Mouse (Mus musculus) forebrain, embryonic 13.5 days (tissue): Measurements from ENCODE around the gene Pold1. TPM values are rescaled to one million over a fixed set of nuclear protein-coding genes. Genes with fewer than 3 reads are reported as not detected.
A peak's percentile ranks its signal among the peaks of the same experiment; 100 is the strongest.

Experiments
- ATAC-seq: fragments of 200-750 bp; cut with Nextera tagmentation; 2 replicates; pipeline ENCODE4 v1.8.0; 2017
- H3K27ac ChIP-seq: fragments of 300-500 bp; sonication (generic); 2 replicates; pipeline ENCODE4 v1.5.1; 2015; ENCODE audit warnings: inconsistent platforms, mild to moderate bottlenecking, moderate library complexity
- H3K27me3 ChIP-seq: fragments of 300-500 bp; sonication (generic); 2 replicates; pipeline ENCODE4 v1.6.1; 2015; ENCODE audit warnings: mild to moderate bottlenecking, inconsistent platforms
- H3K36me3 ChIP-seq: fragments of 300-500 bp; sonication (generic); 2 replicates; pipeline ENCODE4 v1.6.1; 2015; ENCODE audit warnings: mild to moderate bottlenecking, inconsistent platforms; ENCODE audit not compliant: poor library complexity, severe bottlenecking
- H3K4me1 ChIP-seq: fragments of 300-500 bp; sonication (generic); 2 replicates; pipeline ENCODE4 v1.6.1; 2015; ENCODE audit warnings: inconsistent platforms
- H3K4me2 ChIP-seq: fragments of 300-500 bp; sonication (generic); 2 replicates; pipeline ENCODE4 v1.6.1; 2015; ENCODE audit warnings: inconsistent platforms, mild to moderate bottlenecking, moderate library complexity
- H3K4me3 ChIP-seq: fragments of 300-500 bp; sonication (generic); 2 replicates; pipeline ENCODE4 v1.5.1; 2015; ENCODE audit warnings: mild to moderate bottlenecking, inconsistent platforms
- H3K9ac ChIP-seq: fragments of 300-500 bp; sonication (generic); 2 replicates; pipeline ENCODE4 v1.6.1; 2015; ENCODE audit warnings: mild to moderate bottlenecking, inconsistent platforms
- H3K9me3 ChIP-seq: fragments of 300-500 bp; sonication (generic); replicated peaks from 2 replicates; pipeline ENCODE4 v1.6.1; 2016; ENCODE audit warnings: inconsistent platforms
- WGBS: fragments of 180-500 bp; shearing (Covaris S2); methylation state at CpG from one replicate; pipeline ENCODE4 v1.1.7; 2015; 5-methylcytosine and 5-hydroxymethylcytosine counted together
- polyA plus RNA-seq: library from polyadenylated mRNA; unstranded; fragments of >200 nt; fragmentation: Nextera tagmentation; extraction: Ambion mirVana; gene quantifications from 2 replicates; pipeline ENCODE4 v1.2.1, GENCODE M21; 2015

Gene Pold1
- polyA plus RNA-seq, 1 experiment from 2014 or later = 77.8 TPM

- Histone ChIP-seq H3K27me3 (peaks cover 57% of the 10 kb centered on the region), H3K9ac (no peak overlapping the region), H3K27ac (peak overlapping the region; percentile 57; the same call in 1 of the 2 replicates), H3K4me2 (peak overlapping the region; percentile 99), H3K4me1 (peaks cover 73% of the 10 kb centered on the region), H3K9me3 (no peaks in the 10 kb centered on the region), H3K36me3 (no peaks in the 10 kb centered on the region), H3K4me3 (peak overlapping the region; percentile 62)
- no peak; the same call in 1 of the 2 replicates for ATAC-seq
- WGBS = 1% methylated on average over 13 of the region's 13 CpGs
Observed at GRCm38 (mm10) chr7:44589946-44590345, 41.3 kb upstream of the Pold1 start.

- WGBS = 0% methylated on average over 30 of the region's 33 CpGs
Observed at GRCm38 (mm10) chr7:44589149-44589548, 40.5 kb upstream of the Pold1 start.

GRCm38 (mm10) chr7:44588338-44588737 lies 39.7 kb upstream of the Pold1 start:
- H3K4me2 ChIP-seq = peak overlapping the region; percentile 99
- H3K27me3 ChIP-seq = peaks cover 53% of the 10 kb centered on the region
- H3K9ac ChIP-seq = peak overlapping the region; percentile 68
- H3K4me3 ChIP-seq = peak overlapping the region; percentile 62
- H3K27ac ChIP-seq = no peak overlapping the region
- ATAC-seq = no peak
- H3K4me1 ChIP-seq = peaks cover 57% of the 10 kb centered on the region
- 7% methylated on average over 12 of the region's 12 CpGs for WGBS
- H3K36me3 ChIP-seq = no peaks in the 10 kb centered on the region
- no peaks in the 10 kb centered on the region for H3K9me3 ChIP-seq

More at GRCm38 (mm10) chr7:44589149-44589548, 40.5 kb upstream of the Pold1 start:
- H3K9ac ChIP-seq = peak overlapping the region; percentile 68
- H3K4me1 ChIP-seq = peaks cover 65% of the 10 kb centered on the region
- peaks cover 57% of the 10 kb centered on the region for H3K27me3 ChIP-seq
- no peaks in the 10 kb centered on the region for H3K36me3 ChIP-seq
- H3K27ac ChIP-seq = no peak overlapping the region
- 0 out of 2 replicates have a peak, but pooled peaks have one; percentile 13 for ATAC-seq
- peak overlapping the region; percentile 99 for H3K4me2 ChIP-seq
- H3K9me3 ChIP-seq = no peaks in the 10 kb centered on the region
- peak overlapping the region; percentile 62 for H3K4me3 ChIP-seq

GRCm38 (mm10) chr7:44587676-44588075 lies 39.0 kb upstream of the Pold1 start:
- H3K9me3 ChIP-seq = no peaks in the 10 kb centered on the region
- H3K4me3 ChIP-seq = peak overlapping the region; percentile 62
- H3K4me2 ChIP-seq = peak overlapping the region; percentile 99
- no peak overlapping the region for H3K27ac ChIP-seq
- peak overlapping the region; percentile 51; the same call in 1 of the 2 replicates for H3K9ac ChIP-seq
- H3K4me1 ChIP-seq = peaks cover 51% of the 10 kb centered on the region
- H3K27me3 ChIP-seq = peaks cover 47% of the 10 kb centered on the region
- no peaks in the 10 kb centered on the region for H3K36me3 ChIP-seq
- ATAC-seq = no peak
- 39% methylated on average over 6 of the region's 6 CpGs for WGBS

GRCm38 (mm10) chr7:44586930-44587329 lies 38.3 kb upstream of the Pold1 start:
- peak overlapping the region; percentile 51 for H3K9ac ChIP-seq
- peaks cover 44% of the 10 kb centered on the region for H3K4me1 ChIP-seq
- WGBS = 0% methylated on average over 18 of the region's 18 CpGs
- peak overlapping the region; percentile 99 for H3K4me2 ChIP-seq
- H3K4me3 ChIP-seq = peak overlapping the region; percentile 44
- H3K36me3 ChIP-seq = no peaks in the 10 kb centered on the region
- no peak overlapping the region for H3K27ac ChIP-seq
- H3K9me3 ChIP-seq = no peaks in the 10 kb centered on the region
- peaks cover 39% of the 10 kb centered on the region for H3K27me3 ChIP-seq
- peak; percentile 61 for ATAC-seq

- 8% methylated on average over 19 of the region's 19 CpGs for WGBS
- no peaks in the 10 kb centered on the region for H3K9me3 ChIP-seq
- peak overlapping the region; percentile 51 for H3K9ac ChIP-seq
- H3K27me3 ChIP-seq = peaks cover 35% of the 10 kb centered on the region
- no peak for ATAC-seq
- H3K27ac ChIP-seq = no peak overlapping the region
- no peaks in the 10 kb centered on the region for H3K36me3 ChIP-seq
- peak overlapping the region; percentile 99 for H3K4me2 ChIP-seq
- H3K4me3 ChIP-seq = peak overlapping the region; percentile 44
- H3K4me1 ChIP-seq = peaks cover 40% of the 10 kb centered on the region
Observed at GRCm38 (mm10) chr7:44586518-44586917, 37.9 kb upstream of the Pold1 start.

- Histone ChIP-seq H3K36me3 (no peaks in the 10 kb centered on the region), H3K9ac (no peak overlapping the region), H3K4me1 (peaks cover 34% of the 10 kb centered on the region), H3K4me2 (no peak overlapping the region), H3K27me3 (peaks cover 31% of the 10 kb centered on the region), H3K4me3 (no peak overlapping the region), H3K9me3 (no peaks in the 10 kb centered on the region), H3K27ac (no peak overlapping the region)
- ATAC-seq = no peak
- WGBS = 91% methylated on average over 6 of the region's 6 CpGs
Observed at GRCm38 (mm10) chr7:44585606-44586005, 37.0 kb upstream of the Pold1 start.

GRCm38 (mm10) chr7:44584921-44585320 lies 36.3 kb upstream of the Pold1 start:
- no peak overlapping the region for H3K4me2 ChIP-seq
- no peaks in the 10 kb centered on the region for H3K36me3 ChIP-seq
- H3K27me3 ChIP-seq = peaks cover 29% of the 10 kb centered on the region
- H3K9ac ChIP-seq = no peak overlapping the region
- ATAC-seq = no peak
- peaks cover 29% of the 10 kb centered on the region for H3K4me1 ChIP-seq
- WGBS = 93% methylated on average over 6 of the region's 6 CpGs
- H3K4me3 ChIP-seq = no peak overlapping the region
- H3K9me3 ChIP-seq = no peaks in the 10 kb centered on the region
- H3K27ac ChIP-seq = no peak overlapping the region

GRCm38 (mm10) chr7:44584265-44584804 lies 35.7 kb upstream of the Pold1 start:
- Histone ChIP-seq H3K9ac (no peak overlapping the region), H3K27ac (no peak overlapping the region), H3K27me3 (peaks cover 23% of the 10 kb centered on the region), H3K4me2 (no peak overlapping the region), H3K9me3 (no peaks in the 10 kb centered on the region), H3K4me1 (peaks cover 23% of the 10 kb centered on the region), H3K36me3 (no peaks in the 10 kb centered on the region), H3K4me3 (no peak overlapping the region)
- no peak for ATAC-seq
- 84% methylated on average over 4 of the region's 4 CpGs for WGBS

GRCm38 (mm10) chr7:44583146-44583545 lies 34.5 kb upstream of the Pold1 start:
- peaks cover 3% of the 10 kb centered on the region; the same call in 1 of the 2 replicates for H3K9me3 ChIP-seq
- no peak overlapping the region for H3K9ac ChIP-seq
- 94% methylated on average over 1 of the region's 1 CpGs for WGBS
- no peak overlapping the region for H3K27ac ChIP-seq
- H3K27me3 ChIP-seq = peaks cover 15% of the 10 kb centered on the region
- no peak overlapping the region for H3K4me2 ChIP-seq
- no peak for ATAC-seq
- peaks cover 11% of the 10 kb centered on the region for H3K4me1 ChIP-seq
- H3K4me3 ChIP-seq = no peak overlapping the region
- H3K36me3 ChIP-seq = no peaks in the 10 kb centered on the region

GRCm38 (mm10) chr7:44582709-44583108 lies 34.1 kb upstream of the Pold1 start:
- Histone ChIP-seq H3K36me3 (no peaks in the 10 kb centered on the region), H3K4me3 (no peak overlapping the region), H3K27ac (no peak overlapping the region), H3K9ac (no peak overlapping the region), H3K27me3 (peaks cover 11% of the 10 kb centered on the region), H3K4me1 (peaks cover 8% of the 10 kb centered on the region), H3K4me2 (no peak overlapping the region), H3K9me3 (peaks cover 3% of the 10 kb centered on the region; the same call in 1 of the 2 replicates)
- no peak for ATAC-seq
- 83% methylated on average over 5 of the region's 5 CpGs for WGBS

- Histone ChIP-seq H3K4me1 (no peaks in the 10 kb centered on the region), H3K27ac (no peak overlapping the region), H3K36me3 (no peaks in the 10 kb centered on the region), H3K4me3 (no peak overlapping the region), H3K4me2 (no peak overlapping the region), H3K9ac (no peak overlapping the region), H3K9me3 (peaks cover 3% of the 10 kb centered on the region; the same call in 1 of the 2 replicates), H3K27me3 (peaks cover 4% of the 10 kb centered on the region; the same call in 1 of the 2 replicates)
- ATAC-seq = no peak
- 89% methylated on average over 6 of the region's 6 CpGs for WGBS
Observed at GRCm38 (mm10) chr7:44581637-44582036, 33.0 kb upstream of the Pold1 start.
